Mouse (Mus musculus): ENCODE data around the gene Trim41. TPM values are rescaled to one million over a fixed set of nuclear protein-coding genes. Genes with fewer than 3 reads are reported as not detected.

Gene Trim41
- polyA plus RNA-seq, 1 experiment from 2014 or later: 5.7 TPM

- Histone ChIP-seq H3K36me3 (ENCODE audit: control insufficient read depth, insufficient read depth, low read length) (no peaks in the 10 kb centered on the region), H3K9me3 (replicated peaks; ENCODE audit: control insufficient read depth, low read length) (no peaks in the 10 kb centered on the region), H3K27me3 (ENCODE audit: control insufficient read depth, insufficient read depth, low read length) (no peaks in the 10 kb centered on the region), H3K4me3 (replicated peaks; ENCODE audit: low read length) (no peak overlapping the region), H3K27ac (ENCODE audit: low read length) (peak overlapping the region; percentile 60), H3K4me1 (ENCODE audit: control insufficient read depth, insufficient read depth, low read length) (peaks cover 16% of the 10 kb centered on the region), H3K4me2 (ENCODE audit: low read depth, low read length) (no peak overlapping the region), H3K9ac (ENCODE audit: low read length) (no peak overlapping the region)
- ATAC-seq (ENCODE audit: insufficient read depth, low FRiP score): no peak
These were observed 3.1 kb upstream of the Trim41 start for GRCm38 (mm10) chr11:48820308-48820674.

- H3K36me3 ChIP-seq (ENCODE audit: control insufficient read depth, insufficient read depth, low read length): no peaks in the 10 kb centered on the region
- H3K27ac ChIP-seq (ENCODE audit: low read length): peak overlapping the region; percentile 60
- no peak overlapping the region for H3K9ac ChIP-seq (ENCODE audit: low read length)
- H3K9me3 ChIP-seq (replicated peaks; ENCODE audit: control insufficient read depth, low read length): no peaks in the 10 kb centered on the region
- no peak for ATAC-seq (ENCODE audit: insufficient read depth, low FRiP score)
- H3K4me2 ChIP-seq (ENCODE audit: low read depth, low read length): no peak overlapping the region
- H3K27me3 ChIP-seq (ENCODE audit: control insufficient read depth, insufficient read depth, low read length): no peaks in the 10 kb centered on the region
- H3K4me1 ChIP-seq (ENCODE audit: control insufficient read depth, insufficient read depth, low read length): peaks cover 20% of the 10 kb centered on the region
- H3K4me3 ChIP-seq (replicated peaks; ENCODE audit: low read length): no peak overlapping the region
- 72% methylated on average over 7 of the region's 7 CpGs for WGBS
These were observed 2.6 kb upstream of the Trim41 start for GRCm38 (mm10) chr11:48819614-48820307.

DNA sequence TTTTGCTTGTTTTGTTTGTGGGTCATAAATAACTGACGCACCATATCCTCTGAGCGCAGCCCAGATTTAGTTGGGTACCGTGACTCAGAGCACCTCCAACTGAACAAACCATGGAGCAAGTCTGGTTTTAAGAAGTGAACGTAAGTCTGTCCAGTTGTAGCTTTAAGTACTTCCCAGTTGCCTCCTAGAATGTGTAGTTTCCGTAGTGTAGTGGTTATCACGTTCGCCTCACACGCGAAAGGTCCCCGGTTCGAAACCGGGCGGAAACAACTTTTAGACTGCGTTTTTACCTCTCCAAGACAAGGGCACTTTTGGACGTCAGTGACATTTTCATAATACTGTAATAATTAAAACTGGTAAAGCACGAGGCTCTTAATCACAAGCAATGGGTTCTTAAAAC lies 1.2 kb upstream of the Trim41 start:
- H3K4me3 ChIP-seq (replicated peaks; ENCODE audit: low read length): peak overlapping the region; percentile 53
- peak overlapping the region; percentile 24 for H3K9ac ChIP-seq (ENCODE audit: low read length)
- under 1% methylated on average over 16 of the region's 16 CpGs for WGBS
- peak overlapping the region; percentile 80 for H3K4me2 ChIP-seq (ENCODE audit: low read depth, low read length)
- H3K27ac ChIP-seq (ENCODE audit: low read length): peak overlapping the region; percentile 9; the same call in 1 of the 2 replicates
- no peaks in the 10 kb centered on the region for H3K9me3 ChIP-seq (replicated peaks; ENCODE audit: control insufficient read depth, low read length)
- H3K36me3 ChIP-seq (ENCODE audit: control insufficient read depth, insufficient read depth, low read length): no peaks in the 10 kb centered on the region
- no peaks in the 10 kb centered on the region for H3K27me3 ChIP-seq (ENCODE audit: control insufficient read depth, insufficient read depth, low read length)
- peaks cover 16% of the 10 kb centered on the region for H3K4me1 ChIP-seq (ENCODE audit: control insufficient read depth, insufficient read depth, low read length)
- ATAC-seq (ENCODE audit: insufficient read depth, low FRiP score): 0 out of 2 replicates have a peak, but pooled peaks have one; percentile 3

GRCm38 (mm10) chr11:48817794-48818193 lies 641 bp upstream of the Trim41 start:
- WGBS: 5% methylated on average over 9 of the region's 9 CpGs
- peak overlapping the region; percentile 53 for H3K4me3 ChIP-seq (replicated peaks; ENCODE audit: low read length)
- no peaks in the 10 kb centered on the region for H3K36me3 ChIP-seq (ENCODE audit: control insufficient read depth, insufficient read depth, low read length)
- H3K4me1 ChIP-seq (ENCODE audit: control insufficient read depth, insufficient read depth, low read length): peaks cover 16% of the 10 kb centered on the region
- H3K27me3 ChIP-seq (ENCODE audit: control insufficient read depth, insufficient read depth, low read length): no peaks in the 10 kb centered on the region
- peak overlapping the region; percentile 80 for H3K4me2 ChIP-seq (ENCODE audit: low read depth, low read length)
- peak overlapping the region; percentile 74 for H3K9ac ChIP-seq (ENCODE audit: low read length)
- peak overlapping the region; percentile 90 for H3K27ac ChIP-seq (ENCODE audit: low read length)
- H3K9me3 ChIP-seq (replicated peaks; ENCODE audit: control insufficient read depth, low read length): no peaks in the 10 kb centered on the region
- no peak for ATAC-seq (ENCODE audit: insufficient read depth, low FRiP score)

DNA sequence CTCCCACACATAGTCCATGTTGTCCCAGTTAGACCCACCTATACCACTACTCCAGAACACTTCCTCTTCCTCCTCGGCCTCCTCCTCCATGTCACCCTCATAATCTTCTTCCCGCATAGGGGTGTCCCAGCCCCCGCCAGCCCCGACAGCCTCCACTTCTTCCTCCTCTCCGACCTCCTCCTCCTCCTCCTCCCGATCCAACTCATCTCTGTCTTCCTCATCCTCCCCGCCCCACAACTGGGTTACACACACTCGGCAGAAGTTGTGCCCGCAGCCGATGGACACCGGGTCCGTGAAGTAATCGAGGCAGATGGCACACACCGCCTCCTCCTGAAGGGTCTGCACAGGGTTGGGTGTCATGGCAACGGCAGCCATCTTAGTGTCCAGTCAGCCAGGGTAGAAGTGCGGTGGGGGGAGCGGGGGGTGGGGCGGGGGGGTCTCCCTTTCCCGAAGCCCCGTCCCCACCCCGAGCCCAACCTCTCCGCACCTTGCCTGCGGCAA lies 822 bp downstream of the Trim41 start:
- peaks cover 16% of the 10 kb centered on the region for H3K4me1 ChIP-seq (ENCODE audit: control insufficient read depth, insufficient read depth, low read length)
- peak overlapping the region; percentile 60 for H3K27ac ChIP-seq (ENCODE audit: low read length)
- H3K9ac ChIP-seq (ENCODE audit: low read length): peak overlapping the region; percentile 93
- H3K4me3 ChIP-seq (replicated peaks; ENCODE audit: low read length): peak overlapping the region; percentile 53
- 0 out of 2 replicates have a peak, but pooled peaks cover 2% of the 10 kb centered on the region for H3K36me3 ChIP-seq (ENCODE audit: control insufficient read depth, insufficient read depth, low read length)
- peak overlapping the region; percentile 80 for H3K4me2 ChIP-seq (ENCODE audit: low read depth, low read length)
- 4% methylated on average over 23 of the region's 23 CpGs for WGBS
- H3K9me3 ChIP-seq (replicated peaks; ENCODE audit: control insufficient read depth, low read length): no peaks in the 10 kb centered on the region
- ATAC-seq (ENCODE audit: insufficient read depth, low FRiP score): peak; percentile 12; the same call in 1 of the 2 replicates
- no peaks in the 10 kb centered on the region for H3K27me3 ChIP-seq (ENCODE audit: control insufficient read depth, insufficient read depth, low read length)

DNA sequence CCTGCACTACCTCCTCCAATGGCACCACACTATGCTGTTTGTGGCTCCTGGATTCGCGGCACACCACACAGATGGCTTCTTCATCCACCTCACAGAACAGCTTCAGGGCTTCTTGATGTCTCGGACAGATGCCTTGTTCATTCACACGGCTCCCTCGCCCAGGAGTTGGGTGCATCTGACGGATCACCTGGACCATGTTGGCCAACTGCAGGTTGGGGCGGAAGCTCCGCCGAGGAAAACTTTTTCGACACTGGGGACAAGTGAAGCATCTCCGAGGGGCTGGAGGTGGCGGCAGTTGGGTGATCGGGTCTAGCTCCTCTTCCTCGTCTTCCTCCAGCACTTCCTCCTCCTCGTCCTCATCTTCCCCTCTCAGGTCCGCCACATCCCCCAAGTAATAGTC lies 1.3 kb downstream of the Trim41 start:
- no peak for ATAC-seq (ENCODE audit: insufficient read depth, low FRiP score)
- H3K4me2 ChIP-seq (ENCODE audit: low read depth, low read length): peak overlapping the region; percentile 80
- peaks cover 16% of the 10 kb centered on the region for H3K4me1 ChIP-seq (ENCODE audit: control insufficient read depth, insufficient read depth, low read length)
- H3K4me3 ChIP-seq (replicated peaks; ENCODE audit: low read length): peak overlapping the region; percentile 53
- H3K27me3 ChIP-seq (ENCODE audit: control insufficient read depth, insufficient read depth, low read length): no peaks in the 10 kb centered on the region
- no peak overlapping the region for H3K27ac ChIP-seq (ENCODE audit: low read length)
- H3K36me3 ChIP-seq (ENCODE audit: control insufficient read depth, insufficient read depth, low read length): 0 out of 2 replicates have a peak, but pooled peaks cover 4% of the 10 kb centered on the region
- peak overlapping the region; percentile 93 for H3K9ac ChIP-seq (ENCODE audit: low read length)
- no peaks in the 10 kb centered on the region for H3K9me3 ChIP-seq (replicated peaks; ENCODE audit: control insufficient read depth, low read length)
- 61% methylated on average over 16 of the region's 16 CpGs for WGBS

DNA sequence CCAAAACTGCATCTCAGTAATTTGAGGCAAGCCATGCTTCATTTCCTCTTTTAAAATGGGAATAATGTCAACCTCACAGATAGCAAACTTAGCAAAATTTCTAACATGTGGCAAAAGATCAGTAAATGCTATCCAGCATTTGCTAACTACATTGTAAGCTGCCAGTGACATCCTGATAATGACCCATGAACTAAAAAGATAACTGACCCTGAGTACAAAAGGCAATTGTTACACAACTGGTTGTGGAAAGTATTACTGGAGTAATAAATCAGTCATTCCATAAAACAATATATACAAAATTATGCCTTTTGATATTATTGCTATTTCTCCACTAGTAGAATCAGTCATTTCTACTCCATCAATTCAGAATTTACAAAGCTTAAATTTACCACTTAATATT lies 3.4 kb downstream of the Trim41 start:
- Histone ChIP-seq H3K4me3 (replicated peaks; ENCODE audit: low read length) (no peak overlapping the region), H3K27ac (ENCODE audit: low read length) (no peak overlapping the region), H3K9me3 (replicated peaks; ENCODE audit: control insufficient read depth, low read length) (no peaks in the 10 kb centered on the region), H3K4me1 (ENCODE audit: control insufficient read depth, insufficient read depth, low read length) (peaks cover 16% of the 10 kb centered on the region), H3K4me2 (ENCODE audit: low read depth, low read length) (no peak overlapping the region), H3K9ac (ENCODE audit: low read length) (no peak overlapping the region), H3K27me3 (ENCODE audit: control insufficient read depth, insufficient read depth, low read length) (no peaks in the 10 kb centered on the region), H3K36me3 (ENCODE audit: control insufficient read depth, insufficient read depth, low read length) (peaks cover 10% of the 10 kb centered on the region; the same call in 1 of the 2 replicates)
- no peak for ATAC-seq (ENCODE audit: insufficient read depth, low FRiP score)

DNA sequence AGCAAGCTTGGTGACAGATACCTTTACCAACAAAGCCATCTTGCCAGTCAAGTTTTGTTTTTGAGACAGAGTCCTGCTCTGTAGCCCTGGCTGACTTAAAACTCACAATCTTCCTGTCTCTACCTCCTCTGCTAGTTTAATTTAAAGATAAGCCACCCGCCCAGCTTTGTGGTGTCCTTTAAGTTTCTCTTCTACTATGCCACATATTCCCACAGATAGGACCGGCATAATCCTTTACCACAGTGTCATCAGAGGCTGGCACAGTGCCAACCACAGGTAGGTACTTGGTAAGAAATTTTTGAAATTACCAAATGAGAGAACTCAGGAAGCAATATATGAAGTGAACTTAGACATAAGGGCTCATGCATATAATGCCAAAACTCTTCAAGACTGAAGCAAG lies 7.0 kb downstream of the Trim41 start:
- Histone ChIP-seq H3K9me3 (replicated peaks; ENCODE audit: control insufficient read depth, low read length) (no peaks in the 10 kb centered on the region), H3K4me3 (replicated peaks; ENCODE audit: low read length) (no peak overlapping the region), H3K4me1 (ENCODE audit: control insufficient read depth, insufficient read depth, low read length) (0 out of 2 replicates have a peak, but pooled peaks cover 6% of the 10 kb centered on the region), H3K9ac (ENCODE audit: low read length) (no peak overlapping the region), H3K4me2 (ENCODE audit: low read depth, low read length) (no peak overlapping the region), H3K36me3 (ENCODE audit: control insufficient read depth, insufficient read depth, low read length) (peaks cover 23% of the 10 kb centered on the region), H3K27ac (ENCODE audit: low read length) (no peak overlapping the region), H3K27me3 (ENCODE audit: control insufficient read depth, insufficient read depth, low read length) (no peaks in the 10 kb centered on the region)
- no peak for ATAC-seq (ENCODE audit: insufficient read depth, low FRiP score)
- WGBS: 81% methylated on average over 2 of the region's 2 CpGs

DNA sequence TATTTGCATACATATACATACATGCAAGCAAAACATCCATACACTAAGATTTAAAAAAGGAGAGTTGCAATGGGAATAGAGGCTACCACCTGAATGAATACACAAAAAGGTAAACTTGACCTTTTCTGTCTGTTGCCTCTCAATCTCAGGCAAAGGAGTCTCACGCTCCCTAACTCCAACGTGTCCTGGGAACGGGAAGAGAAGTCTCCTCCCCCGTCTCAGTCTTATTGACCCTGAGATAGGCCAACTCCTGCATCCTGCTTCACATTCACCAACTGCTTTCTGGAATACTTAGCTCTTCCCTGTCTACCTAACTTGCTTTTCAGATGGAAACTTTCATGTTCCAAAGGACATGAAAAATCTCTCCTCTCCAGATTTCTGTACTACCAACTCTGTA lies 7.7 kb downstream of the Trim41 start:
- Histone ChIP-seq H3K4me2 (ENCODE audit: low read depth, low read length) (no peak overlapping the region), H3K4me1 (ENCODE audit: control insufficient read depth, insufficient read depth, low read length) (0 out of 2 replicates have a peak, but pooled peaks cover 4% of the 10 kb centered on the region), H3K9ac (ENCODE audit: low read length) (no peak overlapping the region), H3K27me3 (ENCODE audit: control insufficient read depth, insufficient read depth, low read length) (no peaks in the 10 kb centered on the region), H3K36me3 (ENCODE audit: control insufficient read depth, insufficient read depth, low read length) (peaks cover 30% of the 10 kb centered on the region), H3K4me3 (replicated peaks; ENCODE audit: low read length) (no peak overlapping the region), H3K9me3 (replicated peaks; ENCODE audit: control insufficient read depth, low read length) (no peaks in the 10 kb centered on the region), H3K27ac (ENCODE audit: low read length) (peak overlapping the region; percentile 7; the same call in 1 of the 2 replicates)
- ATAC-seq (ENCODE audit: insufficient read depth, low FRiP score): no peak
- WGBS: 50% methylated on average over 4 of the region's 4 CpGs
